Mouse (Mus musculus) intestine, embryonic 15.5 days (tissue): ENCODE results near the gene Zcchc13. TPM values are rescaled to one million over a fixed set of nuclear protein-coding genes. Genes with fewer than 3 reads are reported as not detected.

Experiments
- ATAC-seq: fragments of 200-750 bp; cut with Nextera tagmentation; 2 replicates; pipeline ENCODE4 v1.8.0; 2017; ENCODE audit warnings: moderate TSS enrichment, moderate library complexity
- H3K27ac ChIP-seq: fragments of 300-500 bp; sonication (generic); 2 replicates; pipeline ENCODE4 v1.5.1; 2015; ENCODE audit warnings: mild to moderate bottlenecking, inconsistent platforms
- H3K27me3 ChIP-seq: fragments of 300-500 bp; sonication (generic); replicated peaks from 2 replicates; pipeline ENCODE4 v1.6.1; 2015; ENCODE audit warnings: inconsistent platforms
- H3K36me3 ChIP-seq: fragments of 300-500 bp; sonication (generic); 2 replicates; pipeline ENCODE4 v1.6.1; 2015; ENCODE audit warnings: inconsistent platforms
- H3K4me1 ChIP-seq: fragments of 300-500 bp; sonication (generic); replicated peaks from 2 replicates; pipeline ENCODE4 v1.6.1; 2015; ENCODE audit warnings: inconsistent platforms
- H3K4me2 ChIP-seq: fragments of 300-500 bp; sonication (generic); replicated peaks from 2 replicates; pipeline ENCODE4 v1.6.1; 2015; ENCODE audit warnings: mild to moderate bottlenecking, inconsistent platforms
- H3K4me3 ChIP-seq: fragments of 300-500 bp; sonication (generic); replicated peaks from 2 replicates; pipeline ENCODE4 v1.5.1; 2015; ENCODE audit warnings: inconsistent platforms
- H3K9ac ChIP-seq: fragments of 300-500 bp; sonication (generic); 2 replicates; pipeline ENCODE4 v1.6.1; 2015; ENCODE audit warnings: inconsistent platforms
- H3K9me3 ChIP-seq: fragments of 300-500 bp; sonication (generic); 2 replicates; pipeline ENCODE4 v1.6.1; 2016; ENCODE audit warnings: inconsistent platforms
- WGBS: fragments of 180-500 bp; shearing (Covaris S2); methylation state at CpG from one replicate; pipeline ENCODE4 v1.1.7; 2015; 5-methylcytosine and 5-hydroxymethylcytosine counted together
- polyA plus RNA-seq: library from polyadenylated mRNA; unstranded; fragments of >200 nt; fragmentation: Nextera tagmentation; extraction: Ambion mirVana; gene quantifications from 2 replicates; pipeline ENCODE4 v1.2.1, GENCODE M21; 2015

Gene Zcchc13
- polyA plus RNA-seq, 1 experiment from 2014 or later, result not detected

- Histone ChIP-seq H3K9me3 (no peaks in the 10 kb centered on the region), H3K4me2 (peak overlapping the region; percentile 57), H3K4me3 (peak overlapping the region; percentile 36), H3K9ac (no peak overlapping the region), H3K36me3 (no peaks in the 10 kb centered on the region), H3K27me3 (no peaks in the 10 kb centered on the region), H3K27ac (peak overlapping the region; percentile 94), H3K4me1 (0 out of 2 replicates have a peak, but pooled peaks cover 3% of the 10 kb centered on the region)
- WGBS, result 25% methylated on average over 8 of the region's 8 CpGs
- no peak for ATAC-seq
Measured at GRCm38 (mm10) chrX:103617405-103618095, 12.8 kb upstream of the Zcchc13 start.

- Histone ChIP-seq H3K27me3 (no peaks in the 10 kb centered on the region), H3K9ac (peak overlapping the region; percentile 54), H3K4me1 (0 out of 2 replicates have a peak, but pooled peaks cover 3% of the 10 kb centered on the region), H3K9me3 (no peaks in the 10 kb centered on the region), H3K27ac (peak overlapping the region; percentile 88), H3K4me2 (peak overlapping the region; percentile 61), H3K36me3 (no peaks in the 10 kb centered on the region), H3K4me3 (peak overlapping the region; percentile 30)
- peak; percentile 39 for ATAC-seq
- 6% methylated on average over 8 of the region's 8 CpGs for WGBS
Measured at GRCm38 (mm10) chrX:103621799-103622198, 8.6 kb upstream of the Zcchc13 start.

- H3K27me3 ChIP-seq, result no peaks in the 10 kb centered on the region
- under 1% methylated on average over 33 of the region's 33 CpGs for WGBS
- peak; percentile 98 for ATAC-seq
- 0 out of 2 replicates have a peak, but pooled peaks cover 3% of the 10 kb centered on the region for H3K4me1 ChIP-seq
- H3K4me3 ChIP-seq, result peak overlapping the region; percentile 48
- no peaks in the 10 kb centered on the region for H3K9me3 ChIP-seq
- H3K36me3 ChIP-seq, result no peaks in the 10 kb centered on the region
- H3K27ac ChIP-seq, result peak overlapping the region; percentile 88
- H3K4me2 ChIP-seq, result peak overlapping the region; percentile 61
- peak overlapping the region; percentile 65; the same call in 1 of the 2 replicates for H3K9ac ChIP-seq
Measured at GRCm38 (mm10) chrX:103622260-103622934, 8.0 kb upstream of the Zcchc13 start.

- peak; percentile 5 for ATAC-seq
- Histone ChIP-seq H3K4me2 (peak overlapping the region; percentile 61), H3K4me1 (0 out of 2 replicates have a peak, but pooled peaks cover 3% of the 10 kb centered on the region), H3K36me3 (no peaks in the 10 kb centered on the region), H3K9me3 (no peaks in the 10 kb centered on the region), H3K27ac (no peak overlapping the region), H3K4me3 (peak overlapping the region; percentile 48), H3K27me3 (no peaks in the 10 kb centered on the region), H3K9ac (peak overlapping the region; percentile 65; the same call in 1 of the 2 replicates)
- 3% methylated on average over 13 of the region's 13 CpGs for WGBS
Measured at GRCm38 (mm10) chrX:103622935-103623280, 7.5 kb upstream of the Zcchc13 start.

GRCm38 (mm10) chrX:103623411-103623845 is 7.0 kb upstream of the Zcchc13 start:
- Histone ChIP-seq H3K4me3 (peak overlapping the region; percentile 48), H3K9ac (peak overlapping the region; percentile 65), H3K9me3 (no peaks in the 10 kb centered on the region), H3K4me2 (peak overlapping the region; percentile 61), H3K27me3 (no peaks in the 10 kb centered on the region), H3K4me1 (no peaks in the 10 kb centered on the region), H3K27ac (peak overlapping the region; percentile 57; the same call in 1 of the 2 replicates), H3K36me3 (no peaks in the 10 kb centered on the region)
- ATAC-seq, result peak; percentile 22; the same call in 1 of the 2 replicates
- WGBS, result under 1% methylated on average over 28 of the region's 28 CpGs

- no peak overlapping the region for H3K4me2 ChIP-seq
- 32% methylated on average over 5 of the region's 5 CpGs for WGBS
- H3K36me3 ChIP-seq, result no peaks in the 10 kb centered on the region
- H3K4me1 ChIP-seq, result no peaks in the 10 kb centered on the region
- no peak overlapping the region for H3K4me3 ChIP-seq
- H3K27ac ChIP-seq, result no peak overlapping the region
- H3K9me3 ChIP-seq, result no peaks in the 10 kb centered on the region
- no peaks in the 10 kb centered on the region for H3K27me3 ChIP-seq
- no peak overlapping the region for H3K9ac ChIP-seq
- ATAC-seq, result no peak
Measured at GRCm38 (mm10) chrX:103624426-103625168, 5.8 kb upstream of the Zcchc13 start.

GRCm38 (mm10) chrX:103628890-103629289 is 1.5 kb upstream of the Zcchc13 start:
- H3K27me3 ChIP-seq, result no peaks in the 10 kb centered on the region
- H3K9me3 ChIP-seq, result no peaks in the 10 kb centered on the region
- H3K4me2 ChIP-seq, result no peak overlapping the region
- ATAC-seq, result no peak
- H3K27ac ChIP-seq, result no peak overlapping the region
- no peak overlapping the region for H3K9ac ChIP-seq
- WGBS, result 72% methylated on average over 1 of the region's 1 CpGs
- no peaks in the 10 kb centered on the region for H3K36me3 ChIP-seq
- no peak overlapping the region for H3K4me3 ChIP-seq
- no peaks in the 10 kb centered on the region for H3K4me1 ChIP-seq

- H3K27ac ChIP-seq, result no peak overlapping the region
- no peaks in the 10 kb centered on the region for H3K27me3 ChIP-seq
- H3K4me1 ChIP-seq, result no peaks in the 10 kb centered on the region
- no peak overlapping the region for H3K9ac ChIP-seq
- no peak overlapping the region for H3K4me3 ChIP-seq
- H3K36me3 ChIP-seq, result no peaks in the 10 kb centered on the region
- no peak overlapping the region for H3K4me2 ChIP-seq
- no peak for ATAC-seq
- no peaks in the 10 kb centered on the region for H3K9me3 ChIP-seq
Measured at GRCm38 (mm10) chrX:103633895-103634294, 3.5 kb downstream of the Zcchc13 start.

GRCm38 (mm10) chrX:103636021-103636420 is 5.6 kb downstream of the Zcchc13 start:
- H3K36me3 ChIP-seq, result no peaks in the 10 kb centered on the region
- no peak overlapping the region for H3K27ac ChIP-seq
- no peak for ATAC-seq
- H3K4me3 ChIP-seq, result no peak overlapping the region
- H3K4me1 ChIP-seq, result no peaks in the 10 kb centered on the region
- H3K4me2 ChIP-seq, result no peak overlapping the region
- no peaks in the 10 kb centered on the region for H3K27me3 ChIP-seq
- no peaks in the 10 kb centered on the region for H3K9me3 ChIP-seq
- H3K9ac ChIP-seq, result no peak overlapping the region

- no peak for ATAC-seq
- no peak overlapping the region for H3K9ac ChIP-seq
- no peaks in the 10 kb centered on the region for H3K9me3 ChIP-seq
- H3K27me3 ChIP-seq, result no peaks in the 10 kb centered on the region
- H3K4me3 ChIP-seq, result no peak overlapping the region
- H3K36me3 ChIP-seq, result no peaks in the 10 kb centered on the region
- no peaks in the 10 kb centered on the region for H3K4me1 ChIP-seq
- no peak overlapping the region for H3K4me2 ChIP-seq
- whole genome bisulfite sequencing, result 66% methylated on average over 5 of the region's 5 CpGs
- H3K27ac ChIP-seq, result no peak overlapping the region
Measured at GRCm38 (mm10) chrX:103638566-103638965, 8.2 kb downstream of the Zcchc13 start.

GRCm38 (mm10) chrX:103644301-103644700 is 13.9 kb downstream of the Zcchc13 start:
- no peak overlapping the region for H3K27ac ChIP-seq
- no peaks in the 10 kb centered on the region for H3K4me1 ChIP-seq
- no peaks in the 10 kb centered on the region for H3K27me3 ChIP-seq
- H3K36me3 ChIP-seq, result no peaks in the 10 kb centered on the region
- no peaks in the 10 kb centered on the region for H3K9me3 ChIP-seq
- 58% methylated on average over 1 of the region's 1 CpGs for WGBS
- H3K4me2 ChIP-seq, result no peak overlapping the region
- no peak overlapping the region for H3K9ac ChIP-seq
- H3K4me3 ChIP-seq, result no peak overlapping the region
- no peak for ATAC-seq

- H3K9ac ChIP-seq, result no peak overlapping the region
- H3K9me3 ChIP-seq, result no peaks in the 10 kb centered on the region
- H3K36me3 ChIP-seq, result no peaks in the 10 kb centered on the region
- no peak overlapping the region for H3K27ac ChIP-seq
- H3K4me1 ChIP-seq, result no peaks in the 10 kb centered on the region
- WGBS, result 38% methylated on average over 1 of the region's 1 CpGs
- no peaks in the 10 kb centered on the region for H3K27me3 ChIP-seq
- ATAC-seq, result peak; percentile 76
- H3K4me3 ChIP-seq, result no peak overlapping the region
- no peak overlapping the region for H3K4me2 ChIP-seq
Measured at GRCm38 (mm10) chrX:103652048-103652447, 21.7 kb downstream of the Zcchc13 start.
